Mouse (Mus musculus): ENCODE measurements at regions not wholly inside any gene's neighbourhood (a gene's known extent, or its start where the extent isn't known, plus 50 kb on each side); places are given as distances from the start of the nearest gene placed in this dataset.

DNA sequence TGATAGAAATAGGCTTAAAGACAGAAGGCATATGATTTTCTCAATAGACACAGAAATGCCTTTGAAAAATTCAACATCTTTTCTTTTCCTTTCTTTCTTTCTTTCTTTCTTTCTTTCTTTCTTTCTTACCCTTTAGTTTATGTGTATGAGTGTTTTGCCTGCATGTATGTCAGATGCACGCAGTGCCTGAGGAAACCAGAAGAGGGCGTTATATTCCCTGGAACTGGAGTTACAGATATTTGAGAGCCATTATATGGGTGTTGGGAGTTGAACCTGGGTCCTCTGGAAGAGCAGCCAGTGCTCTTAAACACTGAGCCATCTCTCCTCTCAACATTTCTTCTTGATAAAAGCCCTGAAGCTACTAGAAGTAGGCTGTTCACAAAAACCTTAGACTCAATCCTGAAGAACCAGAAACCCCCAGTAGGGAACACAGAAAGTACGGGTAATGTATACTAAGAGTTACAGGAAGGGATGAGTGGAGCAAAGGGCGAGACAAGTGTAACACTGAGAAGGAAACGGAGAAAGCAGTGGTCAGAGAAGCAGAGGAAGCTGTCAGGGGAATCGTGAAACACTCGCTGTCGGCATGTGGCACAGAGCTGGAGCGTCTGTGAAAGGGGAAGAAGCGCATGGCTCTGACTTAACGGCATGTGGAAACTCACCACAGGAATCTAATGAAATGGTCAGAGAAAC lies 2253.4 kb downstream of the 4930444P10Rik start:
- no peak for DNase-seq (ENCODE audit: low spot score in 2 of 2)

DNA sequence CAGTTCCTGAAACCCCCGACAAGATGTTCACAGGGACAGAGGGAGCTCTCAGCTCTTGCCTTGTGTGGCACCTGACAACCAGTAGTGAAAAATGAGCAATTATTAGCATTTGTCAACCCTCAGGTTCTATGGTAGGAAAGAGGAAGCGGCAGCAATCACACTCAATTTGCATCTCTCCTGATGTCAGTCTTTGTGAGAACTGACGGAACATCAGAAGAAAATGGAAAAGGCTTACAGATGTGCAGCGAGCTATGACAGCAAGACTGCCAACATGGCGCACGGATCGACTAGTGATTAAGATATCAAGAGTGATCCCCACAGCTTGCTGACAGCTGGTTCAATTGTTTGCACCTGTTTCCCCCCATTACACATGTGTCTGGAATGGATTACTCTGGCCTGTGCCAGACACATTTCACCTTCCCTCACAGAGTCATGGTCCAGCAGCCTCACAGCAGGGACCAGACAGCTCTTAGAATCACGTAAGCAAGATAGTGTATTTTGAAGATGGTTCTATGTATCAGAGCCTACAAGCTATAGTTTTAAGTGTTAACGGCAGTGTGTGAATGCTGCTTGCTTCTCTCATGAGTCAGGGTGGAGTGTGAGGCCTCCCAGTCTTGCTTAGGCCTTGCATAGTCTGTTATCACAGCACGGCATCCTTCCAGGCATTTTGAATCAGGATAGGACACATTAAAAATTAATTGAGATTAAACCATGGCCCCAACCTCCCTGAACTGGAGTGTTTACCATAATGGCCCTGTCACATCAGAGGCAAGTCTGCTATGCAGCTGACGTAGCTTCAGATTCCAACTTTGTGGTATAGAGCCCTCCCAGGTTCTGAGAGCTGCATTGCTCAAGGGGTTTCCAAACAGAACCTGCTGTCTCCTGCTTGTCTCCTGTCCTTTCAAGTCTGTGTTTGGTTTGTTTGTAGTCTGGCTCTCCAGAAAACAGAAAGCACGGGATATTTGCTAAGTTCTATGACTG lies 2258.0 kb downstream of the 4930444P10Rik start:
- DNase-seq (ENCODE audit: low spot score in 2 of 2) = no peak

DNA sequence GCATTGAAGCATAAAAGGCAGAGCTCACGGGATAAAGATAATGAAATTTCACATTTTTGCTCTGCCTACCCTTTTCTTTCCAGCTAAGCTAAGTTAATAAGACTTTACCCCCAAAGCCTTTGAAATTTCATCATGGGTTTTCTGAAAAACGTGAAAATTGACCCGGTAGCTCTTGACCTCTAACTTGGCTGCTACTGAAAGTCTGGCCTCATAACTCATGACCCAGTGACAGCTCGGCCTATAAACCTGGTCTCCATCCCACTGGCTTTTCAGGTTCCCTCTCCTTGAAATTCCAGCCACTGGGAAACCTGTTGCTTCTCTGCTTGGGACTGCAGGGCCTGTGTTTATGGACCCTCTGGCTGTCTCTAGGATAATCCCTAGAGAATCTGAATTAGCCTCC lies 2285.3 kb downstream of the 4930444P10Rik start:
- no peak for DNase-seq (ENCODE audit: low spot score in 2 of 2)

DNA sequence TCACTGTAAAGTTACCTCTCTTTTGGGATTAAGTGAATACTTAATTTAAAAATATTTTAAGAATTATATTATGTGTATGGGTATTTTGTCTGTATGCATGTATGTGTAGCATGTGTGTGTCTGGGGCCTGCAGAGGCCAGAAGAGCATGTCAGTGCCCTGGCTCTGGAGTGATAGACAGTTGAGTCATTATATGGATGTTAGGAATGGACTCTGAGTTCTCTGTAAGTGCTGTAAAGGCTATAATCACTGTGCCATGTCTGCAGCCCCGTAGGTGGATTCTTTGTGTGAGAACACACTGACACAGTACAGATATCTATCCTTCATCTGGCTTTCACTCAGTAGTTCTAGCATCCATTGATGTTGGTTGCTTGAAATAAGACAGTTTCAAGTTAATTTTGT lies 2292.7 kb downstream of the 4930444P10Rik start:
- no peak for DNase-seq (ENCODE audit: low spot score in 2 of 2)

DNA sequence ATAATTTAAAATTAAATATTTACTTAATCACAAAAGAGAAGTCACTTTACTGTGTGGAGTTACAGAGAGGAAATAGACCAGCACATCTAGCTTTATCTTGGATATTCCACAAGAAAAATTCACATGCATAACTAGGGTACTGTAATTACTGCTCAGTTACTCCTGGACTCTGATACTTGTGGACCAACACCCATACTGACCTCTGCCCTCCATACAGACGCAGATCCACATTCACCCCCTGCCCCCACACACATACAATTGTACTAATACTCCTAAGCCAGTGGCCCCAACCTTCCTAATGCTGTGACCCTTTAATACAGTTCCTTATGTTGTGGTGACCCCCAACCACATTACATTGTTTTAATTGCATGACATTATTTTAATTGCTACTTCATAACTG lies 2294.3 kb downstream of the 4930444P10Rik start:
- no peak for DNase-seq (ENCODE audit: low spot score in 2 of 2)

DNA sequence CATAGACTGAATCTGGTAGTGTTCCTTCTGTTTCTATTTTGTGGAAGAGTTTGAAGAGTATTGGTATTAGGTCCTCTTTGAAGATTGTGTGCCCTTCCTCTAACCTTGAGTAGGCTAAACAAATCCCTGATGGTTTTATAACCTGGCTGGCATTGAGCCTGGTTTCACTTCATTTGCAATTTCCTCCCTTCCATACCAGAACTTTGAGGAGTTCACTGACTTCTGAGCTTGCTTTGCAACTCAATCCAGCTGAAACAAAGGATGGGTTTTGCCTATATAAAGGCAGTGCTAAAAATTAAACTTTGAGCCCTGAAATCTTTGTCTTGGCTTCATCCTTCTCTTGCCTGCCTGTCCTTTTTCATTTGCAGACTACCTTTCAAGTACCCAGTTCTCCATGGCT lies 2297.9 kb downstream of the 4930444P10Rik start:
- no peak for DNase-seq (ENCODE audit: low spot score in 2 of 2)

DNA sequence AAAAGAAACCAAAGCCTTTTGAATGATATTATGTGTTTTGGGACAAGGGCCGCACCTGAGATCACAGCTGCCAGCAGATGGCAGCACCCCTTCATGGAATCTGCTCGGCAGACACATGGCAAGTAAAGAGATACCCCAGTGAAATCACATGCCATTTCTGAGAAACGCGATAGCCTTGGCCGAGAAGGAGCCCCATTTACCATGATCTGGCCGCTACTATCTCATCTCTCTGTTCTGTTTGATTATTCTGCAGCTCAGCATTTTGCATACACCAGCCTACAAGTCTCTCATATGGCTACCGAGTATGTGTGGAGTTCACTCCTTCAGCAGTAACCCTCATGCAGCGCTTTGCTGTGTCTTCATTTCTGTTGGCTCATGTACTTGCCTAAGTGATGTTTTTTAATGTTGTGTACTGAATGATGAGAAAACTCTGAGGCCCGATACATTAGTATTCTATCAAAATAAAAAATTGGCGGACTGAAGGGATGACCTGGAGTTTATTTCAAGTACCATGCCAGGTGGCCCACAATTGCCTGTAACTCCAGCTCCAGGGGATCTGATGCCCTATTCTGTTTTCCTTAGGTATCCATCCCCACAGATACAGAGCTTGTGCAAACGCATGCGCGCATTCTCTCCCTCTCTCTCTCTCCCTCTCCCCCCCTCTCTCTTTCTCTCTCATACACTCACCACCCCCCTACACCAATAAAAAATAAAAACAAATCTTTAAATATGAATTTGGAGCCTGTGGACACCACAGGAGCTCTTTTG lies 2303.6 kb downstream of the 4930444P10Rik start:
- DNase-seq (ENCODE audit: low spot score in 2 of 2) = peak; percentile 70 to 71

DNA sequence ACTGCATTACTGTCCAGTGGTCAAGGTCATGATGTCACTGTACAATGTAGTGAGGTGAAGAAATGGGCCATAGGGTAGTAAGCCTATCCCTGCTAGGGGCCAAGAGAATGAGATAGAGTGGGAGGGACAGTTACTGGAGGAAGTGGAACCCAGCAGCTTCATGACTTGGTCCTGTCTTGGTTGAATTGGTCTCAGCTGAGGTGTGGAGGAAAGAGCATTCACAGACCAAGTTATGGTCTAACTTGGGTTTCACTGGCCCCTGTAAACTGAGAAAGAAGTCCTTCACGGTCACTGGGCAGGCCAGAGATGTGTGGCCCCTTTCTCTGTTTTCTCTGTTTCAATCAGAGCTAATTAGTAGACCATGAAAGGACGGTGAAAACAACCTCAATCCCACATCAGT lies 2306.1 kb downstream of the 4930444P10Rik start:
- no peak for DNase-seq (ENCODE audit: low spot score in 2 of 2)

DNA sequence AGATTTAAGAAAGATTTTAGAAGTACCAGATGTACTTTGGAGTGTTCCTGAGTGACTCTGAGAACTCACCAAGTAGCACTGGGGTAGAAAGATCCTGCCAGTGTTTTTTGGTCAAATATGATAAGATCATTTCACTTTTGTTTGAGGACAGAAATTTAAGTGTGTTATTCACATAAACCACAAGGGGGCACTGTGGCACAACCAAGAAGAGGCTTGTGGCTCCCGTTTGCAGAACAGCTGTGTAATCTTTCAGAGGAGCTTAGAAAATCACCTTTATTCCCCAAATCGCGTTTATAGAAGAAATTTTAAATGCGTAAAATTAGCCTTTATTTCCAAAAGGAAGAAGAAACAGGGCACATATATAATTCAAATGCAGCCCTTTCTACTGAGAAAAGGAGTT lies 2308.7 kb downstream of the 4930444P10Rik start:
- peak in 1 of 2 experiments; percentile 23 for DNase-seq (ENCODE audit: low spot score in 2 of 2)

DNA sequence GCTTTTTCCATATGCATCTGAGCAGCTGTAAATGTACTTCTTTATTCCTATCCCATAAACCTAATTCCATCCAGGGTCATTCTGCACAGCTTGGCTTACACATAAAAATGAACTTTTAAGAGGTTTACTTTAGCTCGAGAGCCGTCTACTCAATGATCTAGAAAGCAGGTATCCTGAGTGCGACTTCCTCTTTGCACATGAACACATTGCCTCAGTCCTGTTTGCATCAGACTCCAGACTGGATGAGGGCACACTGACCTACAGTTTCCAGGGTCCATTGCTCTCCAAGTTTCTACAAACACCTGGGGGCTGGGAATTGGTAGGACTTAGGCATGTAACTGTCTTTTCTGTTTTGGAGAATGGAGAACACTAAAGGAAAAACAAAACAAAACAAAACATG lies 2310.5 kb downstream of the 4930444P10Rik start:
- no peak for DNase-seq (ENCODE audit: low spot score in 2 of 2)

DNA sequence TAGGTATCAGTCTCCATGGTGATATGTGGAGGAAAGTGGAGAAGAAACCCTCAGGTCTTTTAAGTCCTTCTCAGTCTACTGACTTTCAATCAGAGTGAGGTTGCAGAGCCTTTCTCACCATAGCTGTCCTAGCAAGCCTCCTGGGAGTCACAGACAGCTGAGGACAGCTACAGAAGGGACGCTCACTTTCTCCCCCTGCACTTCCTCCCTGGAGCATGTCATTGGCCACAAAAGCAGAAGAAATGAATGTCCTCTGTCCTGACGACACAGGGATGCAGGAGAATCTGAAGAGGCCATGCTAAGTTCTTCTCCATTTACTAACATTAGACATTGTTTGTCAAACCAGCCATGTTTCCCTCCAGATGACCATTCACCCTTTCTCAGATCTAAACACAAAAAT lies 2321.0 kb downstream of the 4930444P10Rik start:
- no peak for DNase-seq (ENCODE audit: low spot score in 2 of 2)

DNA sequence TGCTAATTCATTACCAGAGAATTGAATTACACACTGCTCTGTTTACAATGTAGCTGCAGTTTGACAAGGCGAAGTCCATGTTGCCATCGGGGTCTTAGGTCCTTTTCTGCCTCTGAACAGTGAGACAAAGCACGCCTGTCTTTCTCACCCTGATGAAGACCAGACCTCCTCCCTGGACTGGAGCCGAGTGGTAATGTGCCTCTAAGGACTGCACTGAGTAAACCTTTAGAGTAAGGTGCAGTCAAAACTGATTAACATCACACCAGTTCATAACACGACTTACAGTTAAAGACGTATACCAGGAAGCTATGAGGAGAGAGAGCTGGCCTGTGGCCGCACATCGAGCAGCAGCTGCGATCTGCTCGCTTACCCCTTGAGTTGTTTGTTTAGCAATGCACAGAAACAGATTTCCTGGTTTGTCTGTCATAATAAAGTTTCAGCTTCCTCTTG lies 2322.1 kb downstream of the 4930444P10Rik start:
- no peak for DNase-seq (ENCODE audit: low spot score in 2 of 2)

DNA sequence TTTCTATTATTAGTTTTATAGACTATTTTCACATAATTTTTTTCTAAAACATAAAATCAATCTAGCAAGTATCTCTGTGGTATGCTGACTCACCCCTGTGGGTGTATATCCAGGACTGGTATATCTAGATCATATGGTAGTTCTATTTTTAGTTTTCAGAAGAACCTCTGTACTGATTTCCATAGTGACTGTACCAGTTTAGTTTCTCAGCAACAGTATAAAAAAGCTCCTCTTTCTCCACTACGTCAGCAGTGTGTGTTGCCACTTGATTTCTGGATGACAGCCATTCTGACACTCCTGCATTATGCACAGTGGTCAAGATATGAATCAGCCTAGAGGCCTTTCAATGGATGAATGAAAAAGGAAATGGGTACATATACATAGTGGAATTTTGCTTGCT lies 2338.6 kb downstream of the A830018L16Rik start:
- DNase-seq (ENCODE audit: low spot score in 2 of 2) = no peak

DNA sequence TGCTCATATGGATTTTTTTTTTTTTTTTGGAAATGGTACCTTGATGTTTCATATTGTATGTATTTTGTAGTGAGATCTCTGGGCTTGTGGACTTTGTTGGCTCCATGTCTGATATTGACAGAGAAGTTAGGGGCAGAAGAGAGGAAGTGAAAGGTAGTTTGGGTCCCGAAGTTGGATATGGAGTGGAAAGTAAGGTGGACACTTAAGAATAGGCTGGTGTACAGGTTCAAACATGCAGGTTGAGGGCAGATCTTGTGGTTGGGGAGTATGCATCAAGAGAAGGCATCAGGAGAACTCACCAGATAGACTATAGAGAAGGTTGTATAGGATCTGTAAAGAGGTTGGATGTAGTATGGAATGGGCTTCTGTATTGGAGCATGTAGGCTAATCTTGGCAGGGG lies 2337.5 kb downstream of the A830018L16Rik start:
- no peak for DNase-seq (ENCODE audit: low spot score in 2 of 2)
